Comparison of ENCODE assay signal across 16 mouse cellular contexts in the genomic region with DNA sequence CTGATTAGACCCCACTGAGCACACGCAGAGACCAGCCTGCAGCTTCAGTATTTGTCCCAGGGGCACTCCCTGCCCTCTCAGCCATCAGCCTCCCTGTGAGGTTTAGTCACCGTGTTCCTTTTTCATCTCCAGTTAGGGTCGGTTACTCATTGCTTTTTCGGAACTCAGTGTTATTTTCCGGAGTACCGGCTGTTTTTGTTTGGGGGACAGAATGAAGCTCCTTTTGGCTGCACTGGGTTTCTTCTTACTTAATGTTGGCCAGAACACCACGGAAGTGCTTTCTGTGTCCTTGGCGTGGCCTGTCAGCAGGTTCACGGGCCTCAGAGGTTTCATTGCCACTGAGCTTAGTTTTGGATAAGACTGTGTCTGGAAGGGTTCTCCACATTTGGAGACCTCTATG.
"Had no signal": no experiment of that assay in that cellular context is flagged by ENCODE, and none has a peak within 500 bp of the region (broad histone marks: within the 10 kb centered on the region; RNA-seq: fewer than 3 reads in every experiment).

No protein-coding gene starts in this region.

- H3K27ac ChIP-seq: left cerebral cortex, adult 2 months; liver, embryonic 13.5 days; midbrain, embryonic 12.5 days; neural tube, embryonic 13.5 days; stomach, postnatal 0 days had no signal

- H3K27me3 ChIP-seq: liver, embryonic 13.5 days; midbrain, embryonic 12.5 days; neural tube, embryonic 13.5 days had no signal

- H3K9me3 ChIP-seq: liver, embryonic 13.5 days; midbrain, embryonic 12.5 days; neural tube, embryonic 13.5 days had no signal

- H3K4me1 ChIP-seq: liver, embryonic 13.5 days; midbrain, embryonic 12.5 days had no signal

- H3K9ac ChIP-seq: liver, embryonic 13.5 days; midbrain, embryonic 12.5 days; neural tube, embryonic 13.5 days had no signal

- H3K36me3 ChIP-seq: liver, embryonic 13.5 days; midbrain, embryonic 12.5 days; neural tube, embryonic 13.5 days had no signal

- DNase-seq: kidney, adult 9 months; kidney, postnatal 14 days; kidney, postnatal 4 days; layer of hippocampus, postnatal 36 days; liver, embryonic 13.5 days; lung, adult 2 months; lung, postnatal 14 days; lung, postnatal 4 days; thymus, adult 18-20 months; thymus, postnatal 36 days had no signal

- H3K4me2 ChIP-seq: liver, embryonic 13.5 days; midbrain, embryonic 12.5 days; neural tube, embryonic 13.5 days had no signal

- ATAC-seq: midbrain, embryonic 16.5 days had no signal

- H3K4me3 ChIP-seq: left cerebral cortex, adult 2 months; liver, embryonic 13.5 days; midbrain, embryonic 12.5 days; myocyte; neural tube, embryonic 13.5 days had no signal
